Mouse (Mus musculus) lung, postnatal 0 days (tissue): ENCODE results near the gene Shisa2.

Source experiments
- CTCF ChIP-seq: IDR thresholded peaks from 2 replicates; pipeline ENCODE4 v1.5.1; 2016; ENCODE audit warnings: antibody characterized with exemption, mild to moderate bottlenecking
- EP300 ChIP-seq: IDR thresholded peaks from 2 replicates; pipeline ENCODE4 v1.6.1; 2016; ENCODE audit warnings: antibody characterized with exemption, mild to moderate bottlenecking, control low read depth

GRCm38 (mm10) chr14:59643582-59643981 is 18.5 kb downstream of the Shisa2 start:
- no peak for TF ChIP-seq CTCF
- TF ChIP-seq EP300, result no peak
